9 mouse cellular contexts compared by ENCODE assay signal in genomic region chr1:189920701-189921567, GRCm38 (mm10). TPM values are rescaled to one million over a fixed set of nuclear protein-coding genes. Genes with fewer than 3 reads are reported as not detected.
A peak's percentile ranks its signal among the peaks of the same experiment; 100 is the strongest.
DNase-seq lines count a peak whose midpoint lies in the region; ATAC-seq lines count a peak whose summit lies in the region.
"Had no signal": no experiment of that assay in that cellular context is flagged by ENCODE, and none has a peak within 500 bp of the region (broad histone marks: within the 10 kb centered on the region; RNA-seq: fewer than 3 reads in every experiment).

No protein-coding gene starts in this region.

- H3K4me3 ChIP-seq in hindbrain, embryonic 15.5 days = peak overlapping the region; percentile 83

- H3K9ac ChIP-seq in hindbrain, embryonic 15.5 days = peak overlapping the region; percentile 83

- H3K4me1 ChIP-seq in hindbrain, embryonic 15.5 days (replicated peaks) = peaks cover 22% of the 10 kb centered on the region

- peak; percentile 36 for DNase-seq in gastrocnemius, adult 18-20 months (ENCODE audit: low spot score)
- DNase-seq in gastrocnemius, postnatal 14 days = no peak
- DNase-seq in CD4-positive, CD25-positive, alpha-beta regulatory T cell, adult 2 months (ENCODE audit: low read depth, low spot score) = peak; percentile 22
- DNase-seq in mesoderm, embryonic 11.5 days (ENCODE audit: low read depth, low spot score) = peak; percentile 23
- no peak for DNase-seq in adipocyte (ENCODE audit: low spot score)
- DNase-seq in thymus, postnatal 10 days (ENCODE audit: low spot score in 2 of 2) = no peak

- intact Hi-C loops in gastrocnemius, postnatal 14 days (cut with DNase I; ENCODE audit: low total_unique reads) = no loop called here

- H3K36me3 ChIP-seq in hindbrain, embryonic 15.5 days = no peaks in the 10 kb centered on the region

- peak overlapping the region; percentile 96 for H3K4me2 ChIP-seq in hindbrain, embryonic 15.5 days

- 37% methylated on average over 28 of the region's 28 CpGs for WGBS in hindbrain, embryonic 15.5 days

- no peak overlapping the region for H3K27ac ChIP-seq in hindbrain, embryonic 15.5 days (replicated peaks)

- no peaks in the 10 kb centered on the region; the same call in 1 of the 2 replicates for H3K27me3 ChIP-seq in hindbrain, embryonic 15.5 days
- H3K27me3 ChIP-seq: Patski had no signal

- no peaks in the 10 kb centered on the region for H3K9me3 ChIP-seq in hindbrain, embryonic 15.5 days

- peak; percentile 37 for ATAC-seq in common myeloid progenitor, adult 5-6 weeks (replicated peaks; ENCODE audit: low read depth, poor library complexity, severe bottlenecking)
- ATAC-seq in hindbrain, embryonic 15.5 days (ENCODE audit: low FRiP score, low read depth) = peak; percentile 49; the same call in 1 of the 2 replicates

RNA-seq across cellular contexts. Expression of gene Smyd2, which starts 1.2 kb away (rescaled TPM):
- total RNA-seq in gastrocnemius, adult 18-20 months (2021) = 100 to 1,000 TPM; 316 to 319 TPM
- 100 to 1,000 TPM; 148 to 151 TPM for total RNA-seq in gastrocnemius, postnatal 14 days (2021)
- 125 and 146 TPM in 2 replicates for total RNA-seq in common myeloid progenitor, adult 5-6 weeks (2017)
- polyA plus RNA-seq in hindbrain, embryonic 15.5 days (2015; fragmentation: Nextera tagmentation; extraction: Ambion mirVana) = 75.0 and 78.5 TPM in 2 replicates

Comparison
In these comparisons a context has a peak if more than half of its experiments do, and no peak if none do; other contexts are left out.
1. DNase-seq: peak in gastrocnemius, adult 18-20 months (single experiment), CD4-positive, CD25-positive, alpha-beta regulatory T cell, adult 2 months (single experiment) and mesoderm, embryonic 11.5 days (single experiment); none in gastrocnemius, postnatal 14 days (single experiment), adipocyte (single experiment) and thymus, postnatal 10 days (0 of 2).